Mouse (Mus musculus) gastrocnemius, adult 18-20 months (tissue): Measurements from ENCODE around the gene Disp1. TPM values are rescaled to one million over a fixed set of nuclear protein-coding genes. Genes with fewer than 3 reads are reported as not detected.

Experiments used
- DNase-seq: peaks from one replicate; pipeline ENCODE4 v3.0.0; 2021; ENCODE audit warnings: low spot score
- total RNA-seq, 2 experiments: library from RNA; stranded (reverse); gene quantifications; 2 replicates each; pipeline ENCODE4 v1.2.3; 2021

Disp1 gene
- total RNA-seq, 2 experiments from 2014 or later: 2.3 to 3.3 TPM

GRCm38 (mm10) chr1:183134427-183134826 is 86.9 kb downstream of the Disp1 start:
- no peak for DNase-seq

- no peak for DNase-seq
Observed at GRCm38 (mm10) chr1:183133440-183133839, 87.9 kb downstream of the Disp1 start.

- DNase-seq: no peak
Observed at GRCm38 (mm10) chr1:183127246-183127645, 94.1 kb downstream of the Disp1 start.

GRCm38 (mm10) chr1:183123725-183124124 is 97.6 kb downstream of the Disp1 start:
- no peak for DNase-seq

GRCm38 (mm10) chr1:183120341-183120923 is 100.9 kb downstream of the Disp1 start:
- peak; percentile 36 for DNase-seq

- peak; percentile 32 for DNase-seq
Observed at GRCm38 (mm10) chr1:183117827-183118825, 103.2 kb downstream of the Disp1 start.

- DNase-seq: peak; percentile 34
Observed at GRCm38 (mm10) chr1:183116946-183117826, 104.1 kb downstream of the Disp1 start.

- no peak for DNase-seq
Observed at GRCm38 (mm10) chr1:183116441-183116840, 104.9 kb downstream of the Disp1 start.

GRCm38 (mm10) chr1:183115076-183115475 is 106.2 kb downstream of the Disp1 start:
- no peak for DNase-seq

GRCm38 (mm10) chr1:183114554-183114953 is 106.8 kb downstream of the Disp1 start:
- DNase-seq: no peak

GRCm38 (mm10) chr1:183113546-183113945 is 107.8 kb downstream of the Disp1 start:
- DNase-seq: no peak

- DNase-seq: no peak
Observed at GRCm38 (mm10) chr1:183107476-183107875, 113.8 kb downstream of the Disp1 start.

GRCm38 (mm10) chr1:183104696-183105095 is 116.6 kb downstream of the Disp1 start:
- no peak for DNase-seq

- DNase-seq: no peak
Observed at GRCm38 (mm10) chr1:183102775-183103174, 118.5 kb downstream of the Disp1 start.

GRCm38 (mm10) chr1:183102153-183102552 is 119.2 kb downstream of the Disp1 start:
- DNase-seq: no peak

- no peak for DNase-seq
Observed at GRCm38 (mm10) chr1:183101371-183101770, 120.0 kb downstream of the Disp1 start.

GRCm38 (mm10) chr1:183100245-183100644 is 121.1 kb downstream of the Disp1 start:
- no peak for DNase-seq

GRCm38 (mm10) chr1:183099686-183100085 is 121.6 kb downstream of the Disp1 start:
- DNase-seq: no peak

- no peak for DNase-seq
Observed at GRCm38 (mm10) chr1:183097606-183098005, 123.7 kb downstream of the Disp1 start.

- DNase-seq: no peak
Observed at GRCm38 (mm10) chr1:183095454-183096088, 125.8 kb downstream of the Disp1 start.

- no peak for DNase-seq
Observed at GRCm38 (mm10) chr1:183092296-183092695, 129.0 kb downstream of the Disp1 start.
